Mouse (Mus musculus): Measurements from ENCODE around the gene Lsm12. TPM values are rescaled to one million over a fixed set of nuclear protein-coding genes. Genes with fewer than 3 reads are reported as not detected.

The Lsm12 gene
- polyA plus RNA-seq, 1 experiment from 2014 or later = 137 TPM

GRCm38 (mm10) chr11:102116241-102116640 lies 68.9 kb downstream of the Lsm12 start:
- H3K36me3 ChIP-seq (replicated peaks) = no peaks in the 10 kb centered on the region
- H3K27ac ChIP-seq = no peak overlapping the region
- no peaks in the 10 kb centered on the region; the same call in 1 of the 2 replicates for H3K9me3 ChIP-seq
- WGBS = 90% methylated on average over 8 of the region's 8 CpGs
- no peak for DNase-seq (ENCODE audit: extremely low spot score, low spot score)
- H3K4me3 ChIP-seq = no peak overlapping the region
- H3K27me3 ChIP-seq (ENCODE audit: poor library complexity, severe bottlenecking) = 0 out of 2 replicates have a peak, but pooled peaks cover 3% of the 10 kb centered on the region
- no peaks in the 10 kb centered on the region for H3K4me1 ChIP-seq

Small RNA genes lying within 50 kb of the gene (microRNA-seq; reads per million reads assigned to microRNA genes)
- gene Mir8101 = 0.90 reads per million

Other genes with a start within 250 kb of the Lsm12 start
- not detected in 2 replicates for gene Sost, start 218.3 kb downstream of the Lsm12 start, polyA plus RNA-seq (2016; fragmentation: Nextera tagmentation; extraction: Ambion mirVana)
- gene Cfap97d1, start 201.0 kb downstream of the Lsm12 start, polyA plus RNA-seq (2016; fragmentation: Nextera tagmentation; extraction: Ambion mirVana) = not detected in 2 replicates
- 12.1 and 12.6 TPM in 2 replicates for gene Dusp3, start 198.3 kb downstream of the Lsm12 start, polyA plus RNA-seq (2016; fragmentation: Nextera tagmentation; extraction: Ambion mirVana)
- gene Mpp3, start 156.8 kb downstream of the Lsm12 start, polyA plus RNA-seq (2016; fragmentation: Nextera tagmentation; extraction: Ambion mirVana) = 13.5 and 16.1 TPM in 2 replicates
- gene Cd300lg, start 143.8 kb downstream of the Lsm12 start, polyA plus RNA-seq (2016; fragmentation: Nextera tagmentation; extraction: Ambion mirVana) = 0.14 and 0.23 TPM in 2 replicates
- gene Mpp2, start 96.8 kb downstream of the Lsm12 start, polyA plus RNA-seq (2016; fragmentation: Nextera tagmentation; extraction: Ambion mirVana) = 15.7 and 16.2 TPM in 2 replicates
- gene Ppy, start 84.0 kb downstream of the Lsm12 start, polyA plus RNA-seq (2016; fragmentation: Nextera tagmentation; extraction: Ambion mirVana) = not detected in 2 replicates
- not detected in 2 replicates for gene Pyy, start 77.5 kb downstream of the Lsm12 start, polyA plus RNA-seq (2016; fragmentation: Nextera tagmentation; extraction: Ambion mirVana)
- gene Nags, start 39.8 kb downstream of the Lsm12 start, polyA plus RNA-seq (2016; fragmentation: Nextera tagmentation; extraction: Ambion mirVana) = not detected in 2 replicates
- gene Tmem101, start 28.9 kb downstream of the Lsm12 start, polyA plus RNA-seq (2016; fragmentation: Nextera tagmentation; extraction: Ambion mirVana) = 37.3 and 39.8 TPM in 2 replicates
- 38.0 and 39.5 TPM in 2 replicates for gene G6pc3, start 4.3 kb upstream of the Lsm12 start, polyA plus RNA-seq (2016; fragmentation: Nextera tagmentation; extraction: Ambion mirVana)
- gene Hdac5, start 44.9 kb upstream of the Lsm12 start, polyA plus RNA-seq (2016; fragmentation: Nextera tagmentation; extraction: Ambion mirVana) = 39.8 and 44.6 TPM in 2 replicates
- 27.3 TPM in 2 replicates for gene BC030867, start 63.6 kb upstream of the Lsm12 start, polyA plus RNA-seq (2016; fragmentation: Nextera tagmentation; extraction: Ambion mirVana)
- 0.05 and 0.06 TPM in 2 replicates for gene Asb16, start 83.4 kb upstream of the Lsm12 start, polyA plus RNA-seq (2016; fragmentation: Nextera tagmentation; extraction: Ambion mirVana)
- 44.9 and 46.0 TPM in 2 replicates for gene Tmub2, start 99.6 kb upstream of the Lsm12 start, polyA plus RNA-seq (2016; fragmentation: Nextera tagmentation; extraction: Ambion mirVana)
- gene Atxn7l3, start 111.3 kb upstream of the Lsm12 start, polyA plus RNA-seq (2016; fragmentation: Nextera tagmentation; extraction: Ambion mirVana) = 14.1 and 15.6 TPM in 2 replicates
- gene Ubtf, start 134.4 kb upstream of the Lsm12 start, polyA plus RNA-seq (2016; fragmentation: Nextera tagmentation; extraction: Ambion mirVana) = 95.5 and 98.7 TPM in 2 replicates
- 37.4 and 52.1 TPM in 2 replicates for gene Slc4a1, start 180.9 kb upstream of the Lsm12 start, polyA plus RNA-seq (2016; fragmentation: Nextera tagmentation; extraction: Ambion mirVana)
- gene Rundc3a, start 208.1 kb upstream of the Lsm12 start, polyA plus RNA-seq (2016; fragmentation: Nextera tagmentation; extraction: Ambion mirVana) = 10.5 and 13.5 TPM in 2 replicates
- 255 and 262 TPM in 2 replicates for gene Slc25a39, start 222.7 kb upstream of the Lsm12 start, polyA plus RNA-seq (2016; fragmentation: Nextera tagmentation; extraction: Ambion mirVana)
- 66.2 and 70.1 TPM in 2 replicates for gene Grn, start 245.0 kb upstream of the Lsm12 start, polyA plus RNA-seq (2016; fragmentation: Nextera tagmentation; extraction: Ambion mirVana)